Mouse (Mus musculus): ENCODE results near the gene Ubap2l. TPM values are rescaled to one million over a fixed set of nuclear protein-coding genes. Genes with fewer than 3 reads are reported as not detected.

The Ubap2l gene
- polyA plus RNA-seq, 1 experiment from 2014 or later = 75.2 TPM

- Histone ChIP-seq H3K27ac (replicated peaks) (no peak overlapping the region), H3K36me3 (ENCODE audit: control insufficient read depth, insufficient read depth, low read length) (no peaks in the 10 kb centered on the region), H3K9ac (ENCODE audit: low read length) (no peak overlapping the region), H3K4me1 (replicated peaks; ENCODE audit: control insufficient read depth, insufficient read depth) (no peaks in the 10 kb centered on the region), H3K4me3 (ENCODE audit: low read depth, low read length) (no peak overlapping the region), H3K4me2 (replicated peaks; ENCODE audit: low read depth) (no peak overlapping the region), H3K27me3 (ENCODE audit: control insufficient read depth, insufficient read depth, low read length) (no peaks in the 10 kb centered on the region), H3K9me3 (ENCODE audit: control insufficient read depth, low read length) (no peaks in the 10 kb centered on the region)
- ATAC-seq (ENCODE audit: low FRiP score, low TSS enrichment) (no peak), DNase-seq (ENCODE audit: low spot score) (no peak)
- 69% methylated on average over 7 of the region's 7 CpGs for WGBS
- TF ChIP-seq CTCF (IDR thresholded peaks at IDR 0.05; ENCODE audit: low read depth) (no peak), EP300 (optimal IDR thresholded peaks at IDR 0.05) (no peak)
Observed at GRCm38 (mm10) chr3:89968509-89968908, 83.9 kb downstream of the Ubap2l start.

- ATAC-seq (ENCODE audit: low FRiP score, low TSS enrichment) = no peak
- no peaks in the 10 kb centered on the region for H3K36me3 ChIP-seq (ENCODE audit: control insufficient read depth, insufficient read depth, low read length)
Observed at GRCm38 (mm10) chr3:89966946-89967345, 85.5 kb downstream of the Ubap2l start.

GRCm38 (mm10) chr3:89965972-89966371 is 86.5 kb downstream of the Ubap2l start:
- Histone ChIP-seq H3K4me1 (replicated peaks; ENCODE audit: control insufficient read depth, insufficient read depth) (peaks cover 2% of the 10 kb centered on the region), H3K27me3 (ENCODE audit: control insufficient read depth, insufficient read depth, low read length) (no peaks in the 10 kb centered on the region), H3K27ac (replicated peaks) (no peak overlapping the region), H3K9ac (ENCODE audit: low read length) (no peak overlapping the region), H3K36me3 (ENCODE audit: control insufficient read depth, insufficient read depth, low read length) (no peaks in the 10 kb centered on the region), H3K9me3 (ENCODE audit: control insufficient read depth, low read length) (no peaks in the 10 kb centered on the region), H3K4me2 (replicated peaks; ENCODE audit: low read depth) (no peak overlapping the region), H3K4me3 (ENCODE audit: low read depth, low read length) (no peak overlapping the region)
- TF ChIP-seq EP300 (optimal IDR thresholded peaks at IDR 0.05) = no peak
- TF ChIP-seq CTCF (IDR thresholded peaks at IDR 0.05; ENCODE audit: low read depth) = no peak
- no peak for DNase-seq (ENCODE audit: low spot score)
- no peak for ATAC-seq (ENCODE audit: low FRiP score, low TSS enrichment)
- 91% methylated on average over 5 of the region's 5 CpGs for WGBS

More at GRCm38 (mm10) chr3:89966946-89967345, 85.5 kb downstream of the Ubap2l start:
- no peak overlapping the region for H3K4me2 ChIP-seq (replicated peaks; ENCODE audit: low read depth)
- H3K4me3 ChIP-seq (ENCODE audit: low read depth, low read length) = no peak overlapping the region
- no peak for DNase-seq (ENCODE audit: low spot score)
- no peaks in the 10 kb centered on the region for H3K27me3 ChIP-seq (ENCODE audit: control insufficient read depth, insufficient read depth, low read length)
- no peak overlapping the region for H3K9ac ChIP-seq (ENCODE audit: low read length)
- no peaks in the 10 kb centered on the region for H3K4me1 ChIP-seq (replicated peaks; ENCODE audit: control insufficient read depth, insufficient read depth)
- H3K27ac ChIP-seq (replicated peaks) = no peak overlapping the region
- TF ChIP-seq CTCF (IDR thresholded peaks at IDR 0.05; ENCODE audit: low read depth) (peak; percentile 59), EP300 (optimal IDR thresholded peaks at IDR 0.05) (no peak)
- H3K9me3 ChIP-seq (ENCODE audit: control insufficient read depth, low read length) = no peaks in the 10 kb centered on the region
- WGBS = 68% methylated on average over 4 of the region's 4 CpGs

- 90% methylated on average over 8 of the region's 8 CpGs for WGBS
- H3K9ac ChIP-seq (ENCODE audit: low read length) = no peak overlapping the region
- DNase-seq (ENCODE audit: low spot score) (no peak), ATAC-seq (ENCODE audit: low FRiP score, low TSS enrichment) (no peak)
- H3K9me3 ChIP-seq (ENCODE audit: control insufficient read depth, low read length) = no peaks in the 10 kb centered on the region
- H3K4me3 ChIP-seq (ENCODE audit: low read depth, low read length) = no peak overlapping the region
- H3K4me2 ChIP-seq (replicated peaks; ENCODE audit: low read depth) = no peak overlapping the region
- no peaks in the 10 kb centered on the region for H3K27me3 ChIP-seq (ENCODE audit: control insufficient read depth, insufficient read depth, low read length)
- peaks cover 2% of the 10 kb centered on the region for H3K4me1 ChIP-seq (replicated peaks; ENCODE audit: control insufficient read depth, insufficient read depth)
- no peaks in the 10 kb centered on the region for H3K36me3 ChIP-seq (ENCODE audit: control insufficient read depth, insufficient read depth, low read length)
- TF ChIP-seq CTCF (IDR thresholded peaks at IDR 0.05; ENCODE audit: low read depth) (no peak), EP300 (optimal IDR thresholded peaks at IDR 0.05) (no peak)
- H3K27ac ChIP-seq (replicated peaks) = no peak overlapping the region
Observed at GRCm38 (mm10) chr3:89965557-89965956, 86.9 kb downstream of the Ubap2l start.

GRCm38 (mm10) chr3:89963926-89964739 is 88.3 kb downstream of the Ubap2l start:
- H3K27me3 ChIP-seq (ENCODE audit: control insufficient read depth, insufficient read depth, low read length) = no peaks in the 10 kb centered on the region
- H3K4me3 ChIP-seq (ENCODE audit: low read depth, low read length) = peak overlapping the region; percentile 79
- peak overlapping the region; percentile 97 for H3K4me2 ChIP-seq (replicated peaks; ENCODE audit: low read depth)
- H3K27ac ChIP-seq (replicated peaks) = peak overlapping the region; percentile 98
- H3K4me1 ChIP-seq (replicated peaks; ENCODE audit: control insufficient read depth, insufficient read depth) = peaks cover 5% of the 10 kb centered on the region
- no peaks in the 10 kb centered on the region for H3K36me3 ChIP-seq (ENCODE audit: control insufficient read depth, insufficient read depth, low read length)
- peak; percentile 22; the same call in 1 of the 2 replicates for ATAC-seq (ENCODE audit: low FRiP score, low TSS enrichment)
- H3K9me3 ChIP-seq (ENCODE audit: control insufficient read depth, low read length) = no peaks in the 10 kb centered on the region
- TF ChIP-seq CTCF (IDR thresholded peaks at IDR 0.05; ENCODE audit: low read depth) = peak; percentile 91
- no peak for TF ChIP-seq EP300 (optimal IDR thresholded peaks at IDR 0.05)
- peak overlapping the region; percentile 94 for H3K9ac ChIP-seq (ENCODE audit: low read length)
- DNase-seq (ENCODE audit: low spot score) = peak; percentile 66
- 23% methylated on average over 22 of the region's 22 CpGs for WGBS

GRCm38 (mm10) chr3:89963221-89963763 is 89.1 kb downstream of the Ubap2l start, which contains the start of gene Atp8b2:
Gene Atp8b2 (minus strand): TSS chr3:89963508.
- no peaks in the 10 kb centered on the region for H3K9me3 ChIP-seq (ENCODE audit: control insufficient read depth, low read length)
- H3K36me3 ChIP-seq (ENCODE audit: control insufficient read depth, insufficient read depth, low read length) = peaks cover 3% of the 10 kb centered on the region; the same call in 1 of the 2 replicates
- peak within 1 kb of the TSS; percentile 98 for H3K27ac ChIP-seq (replicated peaks)
- peak within 1 kb of the TSS; percentile 97 for H3K4me2 ChIP-seq (replicated peaks; ENCODE audit: low read depth)
- peaks cover 5% of the 10 kb centered on the region for H3K4me1 ChIP-seq (replicated peaks; ENCODE audit: control insufficient read depth, insufficient read depth)
- TF ChIP-seq EP300 (optimal IDR thresholded peaks at IDR 0.05) (no peak), CTCF (IDR thresholded peaks at IDR 0.05; ENCODE audit: low read depth) (no peak)
- under 1% methylated on average over 24 of the region's 35 CpGs for WGBS
- peak within 1 kb of the TSS; percentile 94 for H3K9ac ChIP-seq (ENCODE audit: low read length)
- peak within 1 kb of the TSS; percentile 79 for H3K4me3 ChIP-seq (ENCODE audit: low read depth, low read length)
- H3K27me3 ChIP-seq (ENCODE audit: control insufficient read depth, insufficient read depth, low read length) = no peaks in the 10 kb centered on the region
- ATAC-seq (ENCODE audit: low FRiP score, low TSS enrichment) (peak; percentile 38; the same call in 1 of the 2 replicates), DNase-seq (ENCODE audit: low spot score) (peak; percentile 70)

All from stomach, postnatal 0 days (tissue).